Mouse (Mus musculus): ENCODE results near the gene Otulinl. TPM values are rescaled to one million over a fixed set of nuclear protein-coding genes. Genes with fewer than 3 reads are reported as not detected.

The Otulinl gene
- total and polyA plus RNA-seq, 3 experiments, result not detected

GRCm38 (mm10) chr15:27684813-27685212 lies 3.4 kb upstream of the Otulinl start:
- H3K4me1 ChIP-seq (ENCODE audit: insufficient read depth, low read depth, low read length), result no peaks in the 10 kb centered on the region
- H3K9me3 ChIP-seq (replicated peaks), result peaks cover 9% of the 10 kb centered on the region
- DNase-seq (ENCODE audit: low spot score) (no peak), ATAC-seq (ENCODE audit: extremely low read depth, insufficient number of reproducible peaks, low FRiP score, poor library complexity, severe bottlenecking) (no peak)
- TF ChIP-seq GATA1 (IDR thresholded peaks at IDR 0.05; ENCODE audit: borderline replicate concordance, low read length) (no peak), CTCF (IDR thresholded peaks at IDR 0.05; ENCODE audit: low read depth, low read length) (no peak), TAL1 (conservative IDR thresholded peaks at IDR 0.05; ENCODE audit: low read depth, low read length) (no peak), GATA2 (IDR thresholded peaks at IDR 0.05; ENCODE audit: borderline replicate concordance, low read depth, low read length) (no peak), POLR2AphosphoS5 (IDR thresholded peaks at IDR 0.05; ENCODE audit: insufficient replicate concordance, low read depth, low read length) (no peak)
- H3K36me3 ChIP-seq (replicated peaks), result no peaks in the 10 kb centered on the region
- H3K4me3 ChIP-seq (ENCODE audit: low read depth, low read length), result no peak overlapping the region
- no peaks in the 10 kb centered on the region for H3K27me3 ChIP-seq (ENCODE audit: insufficient read depth, low read length)

- TF ChIP-seq TAL1 (conservative IDR thresholded peaks at IDR 0.05; ENCODE audit: low read depth, low read length), result no peak
- no peak for TF ChIP-seq CTCF (IDR thresholded peaks at IDR 0.05; ENCODE audit: low read depth, low read length)
- no peak for TF ChIP-seq GATA1 (IDR thresholded peaks at IDR 0.05; ENCODE audit: borderline replicate concordance, low read length)
- TF ChIP-seq GATA2 (IDR thresholded peaks at IDR 0.05; ENCODE audit: borderline replicate concordance, low read depth, low read length), result no peak
- TF ChIP-seq POLR2AphosphoS5 (IDR thresholded peaks at IDR 0.05; ENCODE audit: insufficient replicate concordance, low read depth, low read length), result no peak
- Histone ChIP-seq H3K4me1 (ENCODE audit: insufficient read depth, low read depth, low read length) (no peaks in the 10 kb centered on the region), H3K9me3 (replicated peaks) (peaks cover 9% of the 10 kb centered on the region), H3K36me3 (replicated peaks) (no peaks in the 10 kb centered on the region), H3K4me3 (ENCODE audit: low read depth, low read length) (no peak overlapping the region), H3K27me3 (ENCODE audit: insufficient read depth, low read length) (no peaks in the 10 kb centered on the region)
- ATAC-seq (ENCODE audit: extremely low read depth, insufficient number of reproducible peaks, low FRiP score, poor library complexity, severe bottlenecking), result no peak
- DNase-seq (ENCODE audit: low spot score), result no peak
Measured at GRCm38 (mm10) chr15:27683206-27683605, 1.8 kb upstream of the Otulinl start.

GRCm38 (mm10) chr15:27682619-27683018 lies 1.2 kb upstream of the Otulinl start:
- DNase-seq (ENCODE audit: low spot score), result no peak
- H3K4me3 ChIP-seq (ENCODE audit: low read depth, low read length), result no peak overlapping the region

GRCm38 (mm10) chr15:27680997-27681396 lies 382 bp downstream of the Otulinl start:
- ATAC-seq (ENCODE audit: extremely low read depth, insufficient number of reproducible peaks, low FRiP score, poor library complexity, severe bottlenecking) (no peak), DNase-seq (ENCODE audit: low spot score) (no peak)
- Histone ChIP-seq H3K9me3 (replicated peaks) (peaks cover 9% of the 10 kb centered on the region), H3K4me3 (ENCODE audit: low read depth, low read length) (no peak overlapping the region; the same call in 1 of the 2 replicates), H3K4me1 (ENCODE audit: insufficient read depth, low read depth, low read length) (no peaks in the 10 kb centered on the region), H3K27me3 (ENCODE audit: insufficient read depth, low read length) (no peaks in the 10 kb centered on the region), H3K36me3 (replicated peaks) (no peaks in the 10 kb centered on the region)
- TF ChIP-seq GATA1 (IDR thresholded peaks at IDR 0.05; ENCODE audit: borderline replicate concordance, low read length), result no peak
- no peak for TF ChIP-seq GATA2 (IDR thresholded peaks at IDR 0.05; ENCODE audit: borderline replicate concordance, low read depth, low read length)
- no peak for TF ChIP-seq POLR2AphosphoS5 (IDR thresholded peaks at IDR 0.05; ENCODE audit: insufficient replicate concordance, low read depth, low read length)
- no peak for TF ChIP-seq CTCF (IDR thresholded peaks at IDR 0.05; ENCODE audit: low read depth, low read length)
- TF ChIP-seq TAL1 (conservative IDR thresholded peaks at IDR 0.05; ENCODE audit: low read depth, low read length), result no peak

More at GRCm38 (mm10) chr15:27682619-27683018, 1.2 kb upstream of the Otulinl start:
- Histone ChIP-seq H3K36me3 (replicated peaks) (no peaks in the 10 kb centered on the region), H3K27me3 (ENCODE audit: insufficient read depth, low read length) (no peaks in the 10 kb centered on the region), H3K9me3 (replicated peaks) (peaks cover 9% of the 10 kb centered on the region), H3K4me1 (ENCODE audit: insufficient read depth, low read depth, low read length) (no peaks in the 10 kb centered on the region)
- no peak for TF ChIP-seq GATA2 (IDR thresholded peaks at IDR 0.05; ENCODE audit: borderline replicate concordance, low read depth, low read length)
- TF ChIP-seq GATA1 (IDR thresholded peaks at IDR 0.05; ENCODE audit: borderline replicate concordance, low read length), result no peak
- no peak for TF ChIP-seq POLR2AphosphoS5 (IDR thresholded peaks at IDR 0.05; ENCODE audit: insufficient replicate concordance, low read depth, low read length)
- TF ChIP-seq CTCF (IDR thresholded peaks at IDR 0.05; ENCODE audit: low read depth, low read length), result no peak
- no peak for TF ChIP-seq TAL1 (conservative IDR thresholded peaks at IDR 0.05; ENCODE audit: low read depth, low read length)
- no peak for ATAC-seq (ENCODE audit: extremely low read depth, insufficient number of reproducible peaks, low FRiP score, poor library complexity, severe bottlenecking)

- ATAC-seq (ENCODE audit: extremely low read depth, insufficient number of reproducible peaks, low FRiP score, poor library complexity, severe bottlenecking), result no peak
Measured at GRCm38 (mm10) chr15:27678511-27678910, 2.9 kb downstream of the Otulinl start.

GRCm38 (mm10) chr15:27677801-27678200 lies 3.6 kb downstream of the Otulinl start:
- no peaks in the 10 kb centered on the region for H3K27me3 ChIP-seq (ENCODE audit: insufficient read depth, low read length)
- DNase-seq (ENCODE audit: low spot score) (no peak), ATAC-seq (ENCODE audit: extremely low read depth, insufficient number of reproducible peaks, low FRiP score, poor library complexity, severe bottlenecking) (no peak)
- no peak overlapping the region for H3K4me3 ChIP-seq (ENCODE audit: low read depth, low read length)
- TF ChIP-seq GATA1 (IDR thresholded peaks at IDR 0.05; ENCODE audit: borderline replicate concordance, low read length) (no peak), TAL1 (conservative IDR thresholded peaks at IDR 0.05; ENCODE audit: low read depth, low read length) (no peak), POLR2AphosphoS5 (IDR thresholded peaks at IDR 0.05; ENCODE audit: insufficient replicate concordance, low read depth, low read length) (no peak), CTCF (IDR thresholded peaks at IDR 0.05; ENCODE audit: low read depth, low read length) (no peak), GATA2 (IDR thresholded peaks at IDR 0.05; ENCODE audit: borderline replicate concordance, low read depth, low read length) (no peak)
- peaks cover 9% of the 10 kb centered on the region for H3K9me3 ChIP-seq (replicated peaks)
- no peaks in the 10 kb centered on the region for H3K36me3 ChIP-seq (replicated peaks)
- no peaks in the 10 kb centered on the region for H3K4me1 ChIP-seq (ENCODE audit: insufficient read depth, low read depth, low read length)

More at GRCm38 (mm10) chr15:27678511-27678910, 2.9 kb downstream of the Otulinl start:
- Histone ChIP-seq H3K27me3 (ENCODE audit: insufficient read depth, low read length) (no peaks in the 10 kb centered on the region), H3K4me3 (ENCODE audit: low read depth, low read length) (no peak overlapping the region), H3K9me3 (replicated peaks) (peaks cover 9% of the 10 kb centered on the region), H3K36me3 (replicated peaks) (no peaks in the 10 kb centered on the region), H3K4me1 (ENCODE audit: insufficient read depth, low read depth, low read length) (no peaks in the 10 kb centered on the region)
- DNase-seq (ENCODE audit: low spot score), result no peak
- TF ChIP-seq CTCF (IDR thresholded peaks at IDR 0.05; ENCODE audit: low read depth, low read length), result no peak
- no peak for TF ChIP-seq POLR2AphosphoS5 (IDR thresholded peaks at IDR 0.05; ENCODE audit: insufficient replicate concordance, low read depth, low read length)
- TF ChIP-seq TAL1 (conservative IDR thresholded peaks at IDR 0.05; ENCODE audit: low read depth, low read length), result no peak
- TF ChIP-seq GATA2 (IDR thresholded peaks at IDR 0.05; ENCODE audit: borderline replicate concordance, low read depth, low read length), result no peak
- TF ChIP-seq GATA1 (IDR thresholded peaks at IDR 0.05; ENCODE audit: borderline replicate concordance, low read length), result no peak
